Mouse (Mus musculus): ENCODE results near the gene Pcdh17. TPM values are rescaled to one million over a fixed set of nuclear protein-coding genes. Genes with fewer than 3 reads are reported as not detected.
A peak's percentile ranks its signal among the peaks of the same experiment; 100 is the strongest.

The Pcdh17 gene
- 12.4 and 14.2 TPM in 2 replicates for total RNA-seq (2021)
- long read RNA-seq, experiment 1, full-length matches to known transcripts, result 3 of 4 reads
- long read RNA-seq, experiment 1, partial matches to known transcripts, result 0 of 4 reads
- long read RNA-seq, experiment 1, other reads (novel, unspliced or antisense), result 1 of 4 reads
- long read RNA-seq, experiment 2, partial matches to known transcripts, result 0 of 4 reads
- long read RNA-seq, experiment 2, other reads (novel, unspliced or antisense), result 4 of 4 reads

GRCm38 (mm10) chr14:84443288-84443686 is at the start of gene Pcdh17:
Pcdh17 (plus strand) TSS chr14:84443563.
- peak; percentile 95 for DNase-seq

DNA sequence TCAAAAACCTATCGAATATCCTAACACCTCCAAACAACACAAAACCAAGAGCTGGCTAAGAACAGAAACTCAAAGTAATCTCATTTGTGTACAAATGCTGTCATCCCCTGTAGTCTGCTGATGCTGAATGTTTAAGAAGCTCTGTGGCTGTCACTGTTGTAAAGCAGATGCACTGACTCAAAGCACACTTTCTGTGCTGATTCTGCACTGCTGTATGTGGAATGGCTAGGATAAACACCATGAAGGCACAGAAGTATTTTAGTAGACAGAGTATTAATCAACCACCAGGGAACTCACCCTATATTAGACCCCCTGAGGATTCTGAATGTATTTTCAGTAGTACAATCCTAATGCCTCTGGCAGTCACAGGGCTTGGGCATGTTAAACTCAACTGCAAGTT is 46.2 kb upstream of the Pcdh17 start:
- DNase-seq, result no peak

- no peak for DNase-seq
Observed at GRCm38 (mm10) chr14:84424736-84425135, 18.6 kb upstream of the Pcdh17 start.

DNA sequence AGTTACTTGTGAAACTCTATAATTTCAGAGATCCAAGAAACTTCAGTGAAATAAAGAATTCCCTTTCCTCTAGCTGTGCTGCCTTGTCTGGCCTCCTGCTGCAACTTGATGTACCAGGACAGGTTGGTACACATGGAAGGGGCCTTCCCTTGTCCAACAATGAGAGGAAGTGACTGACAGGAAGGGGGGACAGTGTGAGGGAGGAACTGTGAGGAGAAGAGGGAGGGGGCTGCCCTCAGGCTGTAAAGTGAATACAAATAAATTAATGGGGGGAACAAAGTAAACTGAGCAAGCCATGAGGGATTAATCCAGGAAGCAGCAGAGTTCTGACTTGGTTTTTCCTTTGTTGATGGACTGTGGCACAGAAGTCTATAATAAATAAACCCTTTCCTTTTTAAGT is 16.7 kb upstream of the Pcdh17 start:
- DNase-seq, result no peak

DNA sequence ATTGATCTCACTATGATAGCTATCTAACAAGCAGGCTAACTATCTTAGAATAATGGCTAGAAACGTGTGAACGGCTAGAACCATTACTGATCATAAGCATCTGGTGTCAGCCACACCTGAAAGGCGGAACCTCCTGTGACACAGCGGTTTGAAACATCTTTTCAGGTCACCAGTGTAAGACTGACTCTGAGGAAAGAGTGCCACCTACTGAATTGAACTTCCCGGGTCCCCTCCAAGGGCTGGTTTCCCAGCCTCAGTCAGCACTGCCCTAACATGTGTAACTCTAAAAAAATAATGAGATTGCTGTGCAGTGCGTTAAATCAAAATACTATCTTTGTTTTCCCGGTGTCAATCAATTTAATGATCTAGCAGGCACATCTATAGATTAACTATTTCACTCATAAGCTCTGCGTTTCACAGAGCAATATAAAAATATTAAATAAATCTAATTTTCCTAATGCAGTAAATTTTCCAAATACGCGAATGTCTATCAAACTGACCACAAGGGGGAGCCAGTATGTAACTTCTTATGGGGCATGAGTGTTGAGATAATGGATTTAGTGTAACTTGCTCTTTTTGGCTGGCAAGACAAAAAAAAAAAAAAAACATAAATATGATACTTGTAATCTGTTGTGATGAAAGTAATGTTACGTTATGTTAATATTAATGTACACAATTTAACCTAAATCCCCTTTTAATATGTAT is 5.1 kb upstream of the Pcdh17 start:
- DNase-seq, result peak; percentile 48

DNA sequence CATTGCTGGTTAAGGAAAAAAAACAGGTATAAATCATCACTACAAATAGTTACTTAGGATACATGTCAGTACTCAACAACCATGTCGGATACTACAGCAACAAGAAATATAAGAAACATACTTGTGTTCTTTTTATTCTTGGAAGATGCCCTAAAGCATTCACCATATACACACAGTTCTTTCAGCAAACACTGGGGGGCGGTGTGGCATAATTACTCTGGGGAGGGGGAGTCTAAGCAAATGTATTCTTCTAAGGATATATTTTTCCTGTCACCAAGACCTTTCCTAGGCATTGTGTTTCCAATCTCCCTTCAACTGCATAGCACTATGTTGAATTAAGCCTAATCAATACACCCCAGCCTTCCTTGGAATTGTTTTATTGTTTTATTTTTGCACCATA is 2.5 kb upstream of the Pcdh17 start:
- peak; percentile 29 for DNase-seq

GRCm38 (mm10) chr14:84442528-84443287 is 655 bp upstream of the Pcdh17 start:
- peak; percentile 12 for DNase-seq

DNA sequence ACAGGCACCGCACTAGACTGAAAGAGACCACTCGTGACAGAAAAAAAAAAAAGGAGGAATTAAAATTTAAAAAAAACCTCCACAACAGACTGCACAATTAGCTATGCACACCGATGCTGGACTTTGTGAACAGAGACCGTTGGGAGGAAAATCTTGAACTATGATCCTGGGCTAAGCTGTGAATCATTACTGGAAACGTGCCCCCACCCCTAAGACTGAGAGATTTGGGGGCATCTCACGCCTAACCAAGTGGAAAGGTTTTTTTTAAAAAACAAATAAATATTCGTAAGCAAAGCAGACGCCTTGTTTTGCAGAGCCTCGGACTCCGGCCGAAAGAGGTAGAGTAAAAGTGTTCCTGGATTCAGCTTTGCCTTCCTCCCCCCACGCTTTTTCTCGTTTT is 398 bp downstream of the Pcdh17 start:
- DNase-seq, result no peak

DNA sequence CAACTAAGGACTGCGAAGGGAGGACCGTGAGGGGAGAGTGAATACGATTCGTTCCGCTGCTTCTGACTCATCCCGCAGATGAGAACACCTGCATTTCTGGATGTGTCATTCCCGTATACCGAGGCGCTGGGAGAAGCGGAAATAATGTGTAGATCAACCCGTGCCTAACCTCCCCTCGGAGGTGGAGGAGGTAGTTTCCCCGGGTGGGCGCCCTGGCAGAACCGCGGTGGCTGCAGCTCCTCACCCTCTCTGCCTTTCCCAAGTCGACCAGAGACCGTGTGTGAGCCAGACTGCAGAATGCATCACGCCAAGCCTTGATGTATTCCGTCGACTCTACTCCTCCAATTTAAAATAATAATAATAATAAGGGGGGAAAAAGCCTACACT is 906 bp downstream of the Pcdh17 start:
- DNase-seq, result no peak

GRCm38 (mm10) chr14:84444663-84445502 is 1.5 kb downstream of the Pcdh17 start:
- DNase-seq, result peak; percentile 31

DNA sequence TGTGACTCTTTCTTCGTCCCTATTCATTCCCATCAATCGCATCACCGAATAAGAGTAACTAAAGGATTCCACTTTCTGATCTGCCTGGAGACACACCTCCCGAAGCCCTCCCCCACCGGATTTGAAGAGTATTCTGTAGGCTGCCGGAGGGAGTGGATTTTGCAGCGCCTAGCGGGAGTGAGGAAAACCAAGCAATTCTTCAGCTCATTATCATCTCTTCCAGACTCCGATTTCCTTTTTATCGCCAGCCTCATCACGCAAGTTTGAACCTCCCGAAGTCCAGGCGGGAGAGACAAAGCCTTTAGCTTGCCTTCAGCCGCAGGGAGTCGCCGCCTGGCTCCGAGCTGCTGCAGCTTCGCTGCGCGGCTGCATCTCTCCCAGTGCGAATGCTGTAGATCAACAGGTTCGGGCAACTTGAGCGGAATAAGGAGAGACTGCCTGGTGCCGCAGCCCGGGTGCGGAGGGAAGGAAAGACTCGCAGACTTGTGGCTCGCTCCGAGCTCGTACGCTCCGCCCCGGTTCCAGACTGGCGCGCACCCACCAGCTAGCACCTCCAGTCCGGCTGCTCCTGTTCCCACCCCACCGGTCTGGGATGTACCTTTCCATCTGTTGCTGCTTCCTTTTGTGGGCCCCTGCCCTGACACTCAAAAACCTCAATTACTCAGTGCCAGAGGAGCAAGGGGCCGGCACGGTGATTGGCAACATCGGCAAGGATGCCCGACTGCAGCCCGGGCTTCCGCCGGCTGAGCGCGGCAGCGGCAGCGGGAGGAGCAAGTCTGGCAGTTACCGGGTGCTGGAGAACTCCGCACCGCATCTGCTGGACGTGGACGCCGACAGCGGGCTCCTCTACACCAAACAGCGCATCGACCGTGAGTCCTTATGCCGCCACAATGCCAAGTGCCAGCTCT is 2.4 kb downstream of the Pcdh17 start:
- DNase-seq, result peak; percentile 14

DNA sequence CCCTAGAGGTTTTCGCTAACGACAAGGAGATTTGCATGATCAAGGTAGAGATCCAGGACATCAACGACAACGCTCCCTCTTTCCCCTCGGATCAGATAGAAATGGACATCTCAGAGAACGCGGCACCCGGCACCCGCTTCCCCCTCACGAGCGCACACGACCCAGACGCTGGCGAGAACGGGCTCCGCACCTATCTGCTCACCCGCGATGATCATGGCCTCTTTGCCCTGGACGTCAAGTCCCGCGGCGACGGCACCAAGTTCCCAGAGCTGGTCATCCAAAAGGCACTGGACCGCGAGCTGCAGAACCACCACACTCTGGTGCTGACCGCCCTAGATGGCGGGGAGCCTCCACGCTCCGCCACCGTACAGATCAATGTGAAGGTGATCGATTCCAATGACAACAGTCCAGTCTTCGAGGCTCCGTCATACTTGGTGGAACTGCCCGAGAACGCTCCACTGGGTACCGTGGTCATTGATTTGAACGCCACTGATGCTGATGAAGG is 3.1 kb downstream of the Pcdh17 start:
- no peak for DNase-seq

GRCm38 (mm10) chr14:84446941-84447641 is 3.7 kb downstream of the Pcdh17 start:
- DNase-seq, result peak; percentile 67

- peak; percentile 6 for DNase-seq
Observed at GRCm38 (mm10) chr14:84447661-84448380, 4.5 kb downstream of the Pcdh17 start.

DNA sequence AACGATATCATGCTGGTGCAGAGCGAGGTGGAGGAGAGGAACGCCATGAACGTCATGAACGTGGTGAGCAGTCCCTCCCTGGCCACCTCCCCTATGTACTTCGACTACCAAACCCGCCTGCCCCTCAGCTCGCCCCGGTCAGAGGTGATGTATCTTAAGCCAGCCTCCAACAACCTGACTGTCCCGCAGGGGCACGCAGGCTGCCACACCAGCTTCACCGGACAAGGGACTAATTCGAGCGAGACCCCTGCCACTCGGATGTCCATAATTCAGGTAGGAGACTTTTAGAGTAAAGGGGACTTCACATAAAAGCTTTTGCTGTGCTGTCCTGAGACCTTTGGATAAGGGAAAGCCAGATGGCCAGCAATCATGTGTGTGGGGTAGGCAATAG is 5.0 kb downstream of the Pcdh17 start:
- no peak for DNase-seq

- no peak for DNase-seq
Observed at GRCm38 (mm10) chr14:84454074-84454845, 10.9 kb downstream of the Pcdh17 start.

GRCm38 (mm10) chr14:84475491-84475890 is 32.1 kb downstream of the Pcdh17 start:
- no peak for DNase-seq

- no peak for DNase-seq
Observed at GRCm38 (mm10) chr14:84476336-84476735, 33.0 kb downstream of the Pcdh17 start.

- no peak for DNase-seq
Observed at GRCm38 (mm10) chr14:84476906-84477305, 33.5 kb downstream of the Pcdh17 start.
